Mouse (Mus musculus): Measurements from ENCODE around the gene Cenpm. TPM values are rescaled to one million over a fixed set of nuclear protein-coding genes. Genes with fewer than 3 reads are reported as not detected.
A peak's percentile ranks its signal among the peaks of the same experiment; 100 is the strongest.

The Cenpm gene
- polyA plus RNA-seq (2015; fragmentation: Nextera tagmentation; extraction: Ambion mirVana), result 32.8 and 33.7 TPM in 2 replicates

GRCm38 (mm10) chr15:82244115-82244804, at the start of gene Cenpm:
Gene Cenpm, minus strand, starts transcription at chr15:82244748.
- Histone ChIP-seq H3K9ac (peak within 1 kb of the TSS; percentile 77), H3K4me1 (replicated peaks) (peaks cover 31% of the 10 kb centered on the region), H3K27me3 (no peaks in the 10 kb centered on the region), H3K36me3 (replicated peaks) (peaks cover 1% of the 10 kb centered on the region; the same call in 1 of the 2 replicates), H3K4me2 (peak within 1 kb of the TSS; percentile 95), H3K4me3 (replicated peaks) (peak within 1 kb of the TSS; percentile 91), H3K9me3 (replicated peaks) (no peaks in the 10 kb centered on the region), H3K27ac (replicated peaks) (peak within 1 kb of the TSS; percentile 89)
- under 1% methylated on average over 65 of the region's 65 CpGs for WGBS (ENCODE audit: insufficient replicate concordance)
- peak; percentile 97 for ATAC-seq (ENCODE audit: insufficient read depth)

GRCm38 (mm10) chr15:82294059-82294458, 49.5 kb upstream of the Cenpm start:
- Histone ChIP-seq H3K4me2 (no peak overlapping the region), H3K9ac (no peak overlapping the region), H3K4me1 (replicated peaks) (peaks cover 17% of the 10 kb centered on the region), H3K9me3 (replicated peaks) (no peaks in the 10 kb centered on the region), H3K27me3 (peaks cover 28% of the 10 kb centered on the region), H3K4me3 (replicated peaks) (no peak overlapping the region), H3K27ac (replicated peaks) (no peak overlapping the region), H3K36me3 (replicated peaks) (no peaks in the 10 kb centered on the region)
- WGBS (ENCODE audit: insufficient replicate concordance), result 35% methylated on average over 8 of the region's 8 CpGs
- ATAC-seq (ENCODE audit: insufficient read depth), result no peak

- ATAC-seq (ENCODE audit: insufficient read depth), result no peak
- Histone ChIP-seq H3K4me3 (replicated peaks) (no peak overlapping the region), H3K36me3 (replicated peaks) (no peaks in the 10 kb centered on the region), H3K9ac (no peak overlapping the region), H3K4me2 (no peak overlapping the region), H3K27me3 (peaks cover 21% of the 10 kb centered on the region), H3K9me3 (replicated peaks) (no peaks in the 10 kb centered on the region), H3K27ac (replicated peaks) (no peak overlapping the region), H3K4me1 (replicated peaks) (peaks cover 13% of the 10 kb centered on the region)
- 16% methylated on average over 7 of the region's 7 CpGs for WGBS (ENCODE audit: insufficient replicate concordance)
These were observed 48.7 kb upstream of the Cenpm start for GRCm38 (mm10) chr15:82293271-82293711.

GRCm38 (mm10) chr15:82292851-82293250, 48.3 kb upstream of the Cenpm start:
- no peak overlapping the region for H3K4me3 ChIP-seq (replicated peaks)
- H3K9me3 ChIP-seq (replicated peaks), result no peaks in the 10 kb centered on the region
- no peaks in the 10 kb centered on the region for H3K36me3 ChIP-seq (replicated peaks)
- no peak for ATAC-seq (ENCODE audit: insufficient read depth)
- H3K9ac ChIP-seq, result no peak overlapping the region
- H3K4me2 ChIP-seq, result no peak overlapping the region
- H3K4me1 ChIP-seq (replicated peaks), result peaks cover 13% of the 10 kb centered on the region
- whole genome bisulfite sequencing (ENCODE audit: insufficient replicate concordance), result 18% methylated on average over 5 of the region's 5 CpGs
- no peak overlapping the region for H3K27ac ChIP-seq (replicated peaks)
- H3K27me3 ChIP-seq, result peaks cover 21% of the 10 kb centered on the region

- WGBS (ENCODE audit: insufficient replicate concordance), result 59% methylated on average over 7 of the region's 7 CpGs
- Histone ChIP-seq H3K27me3 (peaks cover 26% of the 10 kb centered on the region), H3K4me1 (replicated peaks) (peaks cover 20% of the 10 kb centered on the region), H3K4me2 (no peak overlapping the region), H3K4me3 (replicated peaks) (no peak overlapping the region), H3K9ac (no peak overlapping the region), H3K9me3 (replicated peaks) (no peaks in the 10 kb centered on the region), H3K27ac (replicated peaks) (no peak overlapping the region), H3K36me3 (replicated peaks) (no peaks in the 10 kb centered on the region)
- no peak for ATAC-seq (ENCODE audit: insufficient read depth)
These were observed 45.7 kb upstream of the Cenpm start for GRCm38 (mm10) chr15:82290252-82290651.

GRCm38 (mm10) chr15:82286157-82286556, 41.6 kb upstream of the Cenpm start:
- ATAC-seq (ENCODE audit: insufficient read depth), result no peak
- peaks cover 7% of the 10 kb centered on the region; the same call in 1 of the 2 replicates for H3K27me3 ChIP-seq

GRCm38 (mm10) chr15:82280638-82281037, 36.1 kb upstream of the Cenpm start:
- Histone ChIP-seq H3K27me3 (peaks cover 29% of the 10 kb centered on the region), H3K27ac (replicated peaks) (no peak overlapping the region), H3K4me2 (no peak overlapping the region), H3K4me1 (replicated peaks) (0 out of 2 replicates have a peak, but pooled peaks cover 1% of the 10 kb centered on the region), H3K4me3 (replicated peaks) (no peak overlapping the region), H3K9me3 (replicated peaks) (no peaks in the 10 kb centered on the region), H3K9ac (no peak overlapping the region), H3K36me3 (replicated peaks) (no peaks in the 10 kb centered on the region)
- ATAC-seq (ENCODE audit: insufficient read depth), result no peak
- WGBS (ENCODE audit: insufficient replicate concordance), result 68% methylated on average over 4 of the region's 4 CpGs

More at GRCm38 (mm10) chr15:82286157-82286556, 41.6 kb upstream of the Cenpm start:
- no peak overlapping the region for H3K9ac ChIP-seq
- no peak overlapping the region for H3K4me2 ChIP-seq
- H3K27ac ChIP-seq (replicated peaks), result no peak overlapping the region
- WGBS (ENCODE audit: insufficient replicate concordance), result 32% methylated on average over 12 of the region's 12 CpGs
- H3K4me3 ChIP-seq (replicated peaks), result no peak overlapping the region
- no peaks in the 10 kb centered on the region for H3K36me3 ChIP-seq (replicated peaks)
- H3K9me3 ChIP-seq (replicated peaks), result no peaks in the 10 kb centered on the region
- H3K4me1 ChIP-seq (replicated peaks), result peaks cover 11% of the 10 kb centered on the region

GRCm38 (mm10) chr15:82277591-82277990, 33.0 kb upstream of the Cenpm start:
- 26% methylated on average over 5 of the region's 5 CpGs for WGBS (ENCODE audit: insufficient replicate concordance)

GRCm38 (mm10) chr15:82274927-82275901, 30.7 kb upstream of the Cenpm start:
- ATAC-seq (ENCODE audit: insufficient read depth), result no peak
- Histone ChIP-seq H3K36me3 (replicated peaks) (no peaks in the 10 kb centered on the region), H3K9me3 (replicated peaks) (no peaks in the 10 kb centered on the region), H3K4me2 (peak overlapping the region; percentile 65), H3K27ac (replicated peaks) (no peak overlapping the region), H3K27me3 (peaks cover 73% of the 10 kb centered on the region), H3K4me1 (replicated peaks) (peaks cover 18% of the 10 kb centered on the region), H3K9ac (no peak overlapping the region), H3K4me3 (replicated peaks) (peak overlapping the region; percentile 39)
- WGBS (ENCODE audit: insufficient replicate concordance), result 1% methylated on average over 85 of the region's 86 CpGs

More at GRCm38 (mm10) chr15:82277591-82277990, 33.0 kb upstream of the Cenpm start:
- H3K4me3 ChIP-seq (replicated peaks), result no peak overlapping the region
- H3K36me3 ChIP-seq (replicated peaks), result no peaks in the 10 kb centered on the region
- H3K27ac ChIP-seq (replicated peaks), result no peak overlapping the region
- ATAC-seq (ENCODE audit: insufficient read depth), result no peak
- no peak overlapping the region for H3K9ac ChIP-seq
- peaks cover 56% of the 10 kb centered on the region for H3K27me3 ChIP-seq
- H3K4me1 ChIP-seq (replicated peaks), result peaks cover 10% of the 10 kb centered on the region
- H3K9me3 ChIP-seq (replicated peaks), result no peaks in the 10 kb centered on the region
- no peak overlapping the region for H3K4me2 ChIP-seq

GRCm38 (mm10) chr15:82274593-82274926, 30.0 kb upstream of the Cenpm start, which contains the start of gene Sept3:
Gene Sept3, plus strand, starts transcription at chr15:82274893.
- no peaks in the 10 kb centered on the region for H3K36me3 ChIP-seq (replicated peaks)
- WGBS (ENCODE audit: insufficient replicate concordance), result 20% methylated on average over 6 of the region's 6 CpGs
- H3K9ac ChIP-seq, result no peak within 1 kb of the TSS
- H3K27ac ChIP-seq (replicated peaks), result no peak within 1 kb of the TSS
- peak within 1 kb of the TSS; percentile 65 for H3K4me2 ChIP-seq
- H3K27me3 ChIP-seq, result peaks cover 73% of the 10 kb centered on the region
- no peak for ATAC-seq (ENCODE audit: insufficient read depth)
- no peaks in the 10 kb centered on the region for H3K9me3 ChIP-seq (replicated peaks)
- H3K4me1 ChIP-seq (replicated peaks), result peaks cover 18% of the 10 kb centered on the region
- peak within 1 kb of the TSS; percentile 39 for H3K4me3 ChIP-seq (replicated peaks)

GRCm38 (mm10) chr15:82272295-82272694, 27.7 kb upstream of the Cenpm start:
- 67% methylated on average over 6 of the region's 6 CpGs for WGBS (ENCODE audit: insufficient replicate concordance)

More at GRCm38 (mm10) chr15:82272295-82272694, 27.7 kb upstream of the Cenpm start:
- ATAC-seq (ENCODE audit: insufficient read depth), result no peak
- H3K4me2 ChIP-seq, result no peak overlapping the region
- H3K9me3 ChIP-seq (replicated peaks), result no peaks in the 10 kb centered on the region
- peaks cover 62% of the 10 kb centered on the region for H3K27me3 ChIP-seq
- no peaks in the 10 kb centered on the region for H3K36me3 ChIP-seq (replicated peaks)
- no peak overlapping the region for H3K9ac ChIP-seq
- no peak overlapping the region for H3K4me3 ChIP-seq (replicated peaks)
- H3K4me1 ChIP-seq (replicated peaks), result peaks cover 18% of the 10 kb centered on the region
- no peak overlapping the region for H3K27ac ChIP-seq (replicated peaks)

All from liver, embryonic 15.5 days (tissue).